Mouse (Mus musculus): ENCODE data around the gene Speer4b.
"Not testable (repeated sequence)": the region's sequence is repeated elsewhere in the genome, so short reads cannot be mapped to it uniquely, and the experiment has no call there.

Gene Speer4b

DNA sequence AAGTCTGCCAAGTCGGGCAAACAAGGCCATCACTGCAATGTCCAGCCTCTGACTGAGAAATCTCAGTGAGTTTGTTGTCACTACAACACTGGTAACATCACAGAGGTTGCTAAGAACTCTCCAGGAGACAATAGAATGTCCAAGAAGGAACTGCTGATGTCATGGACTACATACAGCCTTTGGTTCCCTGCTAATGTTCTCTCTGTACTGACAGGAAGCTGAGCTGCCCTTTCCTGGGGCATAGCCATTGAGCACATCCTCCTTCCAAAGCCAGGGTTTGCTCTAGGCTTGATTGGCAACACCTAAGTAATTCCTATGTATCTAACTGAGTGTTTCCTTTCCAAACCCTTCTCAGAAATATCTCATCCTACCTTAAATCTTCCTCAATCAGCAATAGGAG is at the start of gene Speer4b:
TSS of gene Speer4b (minus strand) at position 101 of the 400 bp plus-strand sequence.
- not testable (repeated sequence) for DNase-seq (ENCODE audit: low read depth, low spot score)

DNA sequence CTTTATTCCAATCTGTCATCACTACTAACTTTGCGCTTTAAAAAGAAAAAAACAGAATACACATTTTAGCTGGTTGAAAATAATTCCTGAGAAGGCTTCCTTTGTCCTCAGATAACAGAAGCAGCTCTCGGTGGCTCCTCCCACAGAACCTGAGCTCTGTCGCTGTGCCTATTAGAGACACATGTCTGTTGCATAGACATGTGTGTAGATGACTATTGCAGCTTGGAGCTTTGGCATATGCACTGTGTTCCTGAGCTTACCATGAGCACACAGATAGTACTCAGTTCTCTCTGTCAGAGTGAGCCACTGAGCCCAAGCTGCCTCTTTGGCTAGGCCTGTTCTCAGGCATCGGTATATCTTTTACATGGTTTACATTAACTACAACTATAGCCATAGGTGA is 48.1 kb upstream of the Speer4b start:
- DNase-seq (ENCODE audit: low read depth, low spot score) = no peak

DNA sequence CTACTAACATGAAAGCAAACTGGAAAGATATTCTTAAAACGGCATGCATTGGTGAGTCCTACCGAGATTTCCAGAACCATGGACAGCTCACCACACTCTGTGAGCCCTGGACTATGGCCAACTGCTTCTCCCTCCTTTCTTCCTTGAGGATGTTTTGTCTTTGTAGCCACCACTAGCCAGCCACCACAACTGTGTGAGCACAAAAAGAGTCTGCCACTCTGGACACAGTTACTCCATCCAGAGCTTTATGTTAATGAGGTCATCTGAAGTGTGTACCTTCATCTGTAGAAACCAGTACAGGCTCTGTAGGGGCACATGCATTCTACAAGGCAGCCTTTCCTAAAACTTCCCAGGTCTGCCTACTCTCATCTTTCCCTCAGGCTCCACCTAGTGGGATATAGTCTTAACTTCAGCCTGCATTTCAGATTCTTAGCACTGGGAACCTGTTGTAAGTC is 43.6 kb upstream of the Speer4b start:
- no peak for DNase-seq (ENCODE audit: low read depth, low spot score)

DNA sequence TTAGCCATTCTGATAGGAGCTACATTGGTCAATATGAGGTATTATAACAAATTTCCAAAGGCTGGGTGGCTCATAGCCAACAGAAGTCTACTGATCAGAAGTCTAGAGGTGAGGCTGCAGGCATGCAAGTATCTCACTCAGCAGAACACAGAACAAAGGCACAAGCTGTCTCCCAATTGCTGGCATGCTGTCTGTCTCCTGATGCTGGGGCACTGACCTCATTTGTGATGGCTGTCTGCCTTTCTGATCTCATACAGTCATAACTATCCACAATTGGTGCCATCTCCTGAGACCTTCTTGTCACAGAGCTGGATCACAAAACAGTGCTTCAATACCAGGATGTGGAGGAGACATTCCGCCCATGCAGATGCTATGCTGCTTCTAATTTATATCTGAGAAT is 25.7 kb upstream of the Speer4b start:
- DNase-seq (ENCODE audit: low read depth, low spot score) = no peak

DNA sequence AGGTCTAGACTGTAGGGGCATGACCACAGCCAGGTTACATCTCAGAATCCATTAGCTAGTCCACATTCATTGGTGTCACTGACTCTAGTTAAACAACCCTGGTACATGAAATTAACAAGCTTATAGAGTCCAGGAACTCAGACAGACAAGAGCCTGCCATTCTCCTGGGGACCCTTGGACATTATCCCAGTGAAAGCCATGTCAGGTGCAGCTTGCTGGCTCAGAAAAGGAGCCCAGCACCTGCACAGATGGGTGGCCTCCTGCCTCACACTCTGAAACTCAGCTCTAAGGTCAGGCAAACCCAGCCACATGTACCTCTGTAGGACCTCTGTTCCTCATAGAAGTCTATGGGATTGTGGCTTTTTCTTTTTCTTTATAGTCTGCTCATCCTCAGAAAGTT is 17.5 kb upstream of the Speer4b start:
- DNase-seq (ENCODE audit: low read depth, low spot score) = no peak

DNA sequence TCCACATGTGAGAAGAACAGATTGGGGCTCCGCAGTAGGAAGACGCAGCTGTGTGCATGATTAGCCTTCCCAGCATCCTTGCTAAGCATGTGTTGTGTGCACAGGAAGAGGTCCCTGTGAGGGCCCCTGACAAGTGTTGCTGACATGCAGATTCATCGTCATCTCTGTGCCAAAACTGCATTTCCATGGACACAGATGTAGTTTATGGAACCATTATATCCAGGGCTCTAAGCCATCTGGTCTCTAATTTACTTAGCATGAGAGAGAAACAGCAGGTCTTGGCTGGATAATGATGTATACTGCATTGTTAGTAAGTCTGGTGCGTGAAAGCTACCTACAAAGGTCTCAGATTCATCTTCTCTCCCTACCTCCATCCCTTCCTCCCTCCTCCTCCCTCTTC is 10.3 kb downstream of the Speer4b start:
- DNase-seq (ENCODE audit: low read depth, low spot score) = no peak

DNA sequence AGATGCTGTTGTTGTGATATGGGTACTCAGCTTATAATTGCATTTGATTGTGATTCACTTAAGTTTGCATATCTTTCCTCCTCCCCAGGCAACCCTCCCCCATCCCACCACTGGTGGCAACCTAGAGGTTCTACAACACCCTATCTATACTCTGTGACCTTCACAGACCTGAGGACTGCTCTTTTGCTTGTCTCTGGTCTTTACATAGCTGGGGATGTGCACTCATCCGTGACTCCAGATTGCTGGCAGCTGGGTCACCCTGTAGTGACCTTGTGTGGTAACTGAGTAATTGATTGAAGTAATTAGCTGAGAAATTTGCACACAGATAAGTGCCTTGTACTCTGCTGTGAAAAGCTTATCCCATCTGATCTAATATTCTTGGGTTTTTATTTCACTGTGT is 15.1 kb downstream of the Speer4b start:
- DNase-seq (ENCODE audit: low read depth, low spot score) = no peak

DNA sequence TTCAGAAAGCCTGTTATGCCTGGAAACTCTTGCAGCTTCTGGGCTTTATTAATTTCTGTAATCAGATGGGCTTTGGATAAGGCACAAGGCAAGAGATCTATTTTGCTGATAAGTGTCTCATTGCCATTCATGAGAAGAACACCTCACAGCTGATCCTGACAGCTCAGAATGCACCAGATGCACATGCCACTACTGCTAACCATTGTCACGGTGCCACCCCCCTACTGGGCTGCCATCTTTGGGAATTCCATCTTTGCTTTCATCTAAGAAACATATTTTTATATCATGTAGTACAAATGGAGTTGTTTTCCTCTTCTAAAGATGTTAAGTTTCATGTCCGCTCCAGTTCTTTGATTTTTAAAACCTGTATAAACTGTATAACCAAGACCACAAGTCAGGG is 19.5 kb downstream of the Speer4b start:
- DNase-seq (ENCODE audit: low read depth, low spot score) = no peak

DNA sequence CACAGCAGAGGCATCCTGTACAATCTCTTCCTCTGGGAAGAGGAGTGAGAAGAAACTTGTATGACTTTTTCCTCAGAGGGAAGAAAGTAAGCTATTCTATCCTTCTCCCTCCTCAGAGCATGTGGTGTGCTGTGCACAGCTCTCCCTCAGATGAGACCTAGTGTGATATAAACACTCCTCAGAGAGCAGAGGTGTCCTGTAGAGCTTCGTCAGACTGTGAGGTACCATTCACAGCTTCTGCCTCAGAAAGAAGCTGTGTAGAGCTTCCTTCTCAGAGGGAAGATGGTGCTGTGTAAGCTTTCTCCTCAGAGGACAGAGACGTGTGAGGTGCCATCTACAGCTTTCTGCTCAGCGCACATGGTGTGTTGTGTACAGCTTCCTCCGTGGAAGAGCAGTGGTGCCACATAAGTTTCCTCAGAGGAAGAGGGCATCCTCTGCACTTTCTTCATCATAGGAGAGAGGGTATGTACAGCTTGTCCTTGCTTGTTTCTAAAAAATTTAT is 26.2 kb downstream of the Speer4b start:
- DNase-seq (ENCODE audit: low read depth, low spot score) = no peak

DNA sequence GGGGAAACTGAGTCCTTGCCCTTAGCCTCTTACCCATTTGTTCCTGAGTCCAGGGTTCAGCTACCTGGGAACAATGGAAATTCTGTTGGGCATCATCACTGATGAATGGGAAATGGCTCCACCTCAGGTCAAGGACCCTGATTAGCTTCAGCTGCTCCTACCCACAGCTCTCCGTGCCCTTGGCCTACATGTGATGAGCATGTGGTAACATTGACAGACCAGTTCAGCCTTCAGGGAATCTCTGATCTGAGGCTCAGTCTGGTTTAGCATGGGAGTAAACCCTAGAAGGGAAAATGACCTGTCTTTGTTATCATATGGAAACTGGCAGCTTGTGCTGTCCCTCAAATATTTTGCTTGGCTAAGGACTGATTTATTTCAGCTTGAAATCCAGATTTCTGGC is 43.6 kb downstream of the Speer4b start:
- DNase-seq (ENCODE audit: low read depth, low spot score) = no peak

DNA sequence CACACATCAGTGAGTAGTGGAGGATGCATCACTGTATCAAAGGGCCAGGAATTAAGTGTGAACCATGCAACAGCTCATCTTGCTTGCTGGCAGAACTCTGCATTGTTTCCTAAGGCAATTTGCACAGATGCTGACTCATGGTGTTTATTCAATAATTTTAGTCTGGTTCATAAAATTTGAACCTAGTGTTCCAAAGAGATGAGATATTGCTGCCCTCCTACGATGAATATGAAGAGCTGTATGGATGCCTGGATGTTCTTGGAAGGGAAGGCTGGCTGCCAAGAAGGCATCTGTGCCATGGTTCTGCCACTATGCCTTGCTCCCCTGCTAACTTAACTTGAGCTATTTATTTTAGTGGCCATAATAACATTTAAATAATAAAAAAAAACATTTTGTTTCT is 44.3 kb downstream of the Speer4b start:
- no peak for DNase-seq (ENCODE audit: low read depth, low spot score)

DNA sequence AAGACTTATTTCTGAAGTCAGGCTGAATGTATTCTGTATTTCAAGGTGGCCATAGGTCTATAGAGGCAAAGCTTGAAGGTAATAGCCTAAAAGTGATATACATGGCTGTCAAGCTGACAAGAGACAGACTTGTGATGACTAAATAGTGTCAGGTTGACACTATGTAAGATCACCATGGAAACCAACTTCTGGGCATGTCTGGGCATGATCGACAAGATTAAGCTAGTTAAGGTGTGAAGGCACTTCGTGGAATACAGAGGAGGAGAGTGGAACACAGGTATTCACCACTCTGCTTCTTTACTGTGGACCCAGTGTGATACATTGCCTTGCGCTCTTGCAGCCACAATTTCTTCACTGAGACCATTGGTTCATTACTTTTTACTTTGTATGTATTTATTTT is 46.9 kb downstream of the Speer4b start:
- DNase-seq (ENCODE audit: low read depth, low spot score) = no peak

DNA sequence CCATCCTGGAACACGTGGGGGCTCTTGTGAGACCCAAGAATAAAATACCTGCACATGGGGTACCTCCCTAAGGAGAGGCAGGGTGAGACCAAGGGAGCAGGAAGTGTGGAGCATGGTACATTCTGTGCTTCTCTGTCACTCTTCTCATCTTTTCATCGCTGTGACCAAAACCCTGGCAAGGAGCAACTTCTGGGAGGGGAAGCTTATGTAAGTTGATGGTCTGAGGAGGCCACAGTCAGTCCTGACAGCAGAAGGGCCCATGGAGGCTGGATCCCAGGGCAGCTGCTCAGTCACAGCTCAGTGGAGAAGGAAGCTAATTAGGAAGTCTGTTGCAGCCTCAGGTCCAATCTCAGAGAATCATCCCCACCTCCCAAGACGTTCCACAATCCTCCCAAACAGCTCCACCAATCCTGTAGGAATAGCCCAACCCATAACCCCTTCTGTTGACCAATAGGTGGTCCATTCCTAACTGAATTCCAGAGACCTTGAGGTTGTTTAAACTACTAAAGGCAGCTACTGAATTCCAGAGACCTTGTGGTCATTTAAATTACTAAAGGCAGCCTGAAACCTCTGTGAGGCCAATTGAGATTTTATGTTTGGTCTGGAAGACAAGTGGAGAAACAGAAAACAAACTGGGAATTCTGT is 47.9 kb downstream of the Speer4b start:
- no peak for DNase-seq (ENCODE audit: low read depth, low spot score)

Measured in c-Kit-negative CD71-positive TER-119-positive erythroid progenitor cells, embryonic 14.5 days (primary cell).